Mouse (Mus musculus): ENCODE measurements at regions not wholly inside any gene's neighbourhood (a gene's known extent, or its start where the extent isn't known, plus 50 kb on each side); places are given as distances from the start of the nearest gene placed in this dataset.

GRCm38 (mm10) chr4:34105251-34105650 is 55.3 kb upstream of the Spaca1 start:
- no peak for DNase-seq (ENCODE audit: low spot score in 2 of 2)

- DNase-seq (ENCODE audit: low spot score in 2 of 2) = no peak
These were observed 64.3 kb upstream of the Spaca1 start for GRCm38 (mm10) chr4:34114323-34114722.

GRCm38 (mm10) chr4:34117086-34117485 is 67.1 kb upstream of the Spaca1 start:
- no peak for DNase-seq (ENCODE audit: low spot score in 2 of 2)

GRCm38 (mm10) chr4:34122959-34123520 is 73.0 kb upstream of the Spaca1 start:
- peak; percentile 11 to 19 for DNase-seq (ENCODE audit: low spot score in 2 of 2)

GRCm38 (mm10) chr4:34128224-34128623 is 78.2 kb upstream of the Spaca1 start:
- no peak for DNase-seq (ENCODE audit: low spot score in 2 of 2)

GRCm38 (mm10) chr4:34146133-34146867 is 96.3 kb upstream of the Spaca1 start:
- DNase-seq (ENCODE audit: low spot score in 2 of 2) = no peak

GRCm38 (mm10) chr4:34148956-34149739 is 99.2 kb upstream of the Spaca1 start:
- DNase-seq (ENCODE audit: low spot score in 2 of 2) = no peak

- DNase-seq (ENCODE audit: low spot score in 2 of 2) = no peak
These were observed 101.8 kb upstream of the Spaca1 start for GRCm38 (mm10) chr4:34151605-34152347.

- DNase-seq (ENCODE audit: low spot score in 2 of 2) = no peak
These were observed 105.5 kb upstream of the Spaca1 start for GRCm38 (mm10) chr4:34155501-34155900.

- no peak for DNase-seq (ENCODE audit: low spot score in 2 of 2)
These were observed 108.0 kb upstream of the Spaca1 start for GRCm38 (mm10) chr4:34157818-34158511.

GRCm38 (mm10) chr4:34171265-34171862 is 121.4 kb upstream of the Spaca1 start:
- peak; percentile 16 for DNase-seq (ENCODE audit: low spot score in 2 of 2)

- DNase-seq (ENCODE audit: low spot score in 2 of 2) = no peak
These were observed 122.0 kb upstream of the Spaca1 start for GRCm38 (mm10) chr4:34172000-34172399.

GRCm38 (mm10) chr4:34177421-34177820 is 127.4 kb upstream of the Spaca1 start:
- DNase-seq (ENCODE audit: low spot score in 2 of 2) = no peak

GRCm38 (mm10) chr4:34186522-34186921 is 136.5 kb upstream of the Spaca1 start:
- DNase-seq (ENCODE audit: low spot score in 2 of 2) = no peak

GRCm38 (mm10) chr4:34203193-34203848 is 153.3 kb upstream of the Spaca1 start:
- DNase-seq (ENCODE audit: low spot score in 2 of 2) = no peak

- DNase-seq (ENCODE audit: low spot score in 2 of 2) = no peak
These were observed 159.3 kb upstream of the Spaca1 start for GRCm38 (mm10) chr4:34209179-34209896.

GRCm38 (mm10) chr4:34213731-34214130 is 163.7 kb upstream of the Spaca1 start:
- DNase-seq (ENCODE audit: low spot score in 2 of 2) = no peak

- DNase-seq (ENCODE audit: low spot score in 2 of 2) = peak in 1 of 2 experiments; percentile 10
These were observed 164.4 kb upstream of the Spaca1 start for GRCm38 (mm10) chr4:34214346-34214745.

- no peak for DNase-seq (ENCODE audit: low spot score in 2 of 2)
These were observed 171.9 kb upstream of the Spaca1 start for GRCm38 (mm10) chr4:34221915-34222314.

Measured in frontal cortex, postnatal 36 days (tissue).